Mouse (Mus musculus) limb, embryonic 11.5 days (tissue): ENCODE results near the gene Zdhhc22. TPM values are rescaled to one million over a fixed set of nuclear protein-coding genes. Genes with fewer than 3 reads are reported as not detected.

Source experiments
- ATAC-seq: fragments of 200-750 bp; cut with Nextera tagmentation; 2 replicates; pipeline ENCODE4 v1.8.0; 2017; ENCODE audit warnings: low read depth; ENCODE audit not compliant: insufficient number of reproducible peaks, low FRiP score, low TSS enrichment
- DNase-seq: peaks from one replicate; pipeline ENCODE4 v3.0.0-alpha.2; 2015; ENCODE audit warnings: low spot score
- H3K27ac ChIP-seq: fragments of 300-500 bp; sonication (generic); replicated peaks from 2 replicates; pipeline ENCODE4 v1.5.1; 2014; ENCODE audit warnings: low read depth, mild to moderate bottlenecking, low read length
- H3K27me3 ChIP-seq: fragments of 300-500 bp; sonication (generic); 2 replicates; pipeline ENCODE4 v1.6.1; 2014; ENCODE audit warnings: mild to moderate bottlenecking, low read length, mixed read lengths; ENCODE audit not compliant: control insufficient read depth, insufficient read depth
- H3K36me3 ChIP-seq: fragments of 300-500 bp; sonication (generic); 2 replicates; pipeline ENCODE4 v1.6.1; 2014; ENCODE audit warnings: mild to moderate bottlenecking, low read length, moderate library complexity, mixed read lengths; ENCODE audit not compliant: control insufficient read depth, insufficient read depth
- H3K4me1 ChIP-seq: fragments of 300-500 bp; sonication (generic); 2 replicates; pipeline ENCODE4 v1.6.1; 2014; ENCODE audit warnings: low read length, mixed read lengths; ENCODE audit not compliant: control insufficient read depth, insufficient read depth
- H3K4me2 ChIP-seq: fragments of 300-500 bp; sonication (generic); 2 replicates; pipeline ENCODE4 v1.6.1; 2014; ENCODE audit warnings: low read depth, mild to moderate bottlenecking, moderate library complexity; ENCODE audit not compliant: severe bottlenecking
- H3K4me3 ChIP-seq: fragments of 300-500 bp; sonication (generic); 2 replicates; pipeline ENCODE4 v1.5.1; 2014; ENCODE audit warnings: low read depth, low read length
- H3K9ac ChIP-seq: fragments of 300-500 bp; sonication (generic); 2 replicates; pipeline ENCODE4 v1.6.1; 2014; ENCODE audit warnings: mild to moderate bottlenecking, low read length
- H3K9me3 ChIP-seq: fragments of 300-500 bp; sonication (generic); 2 replicates; pipeline ENCODE4 v1.6.1; 2016; ENCODE audit warnings: low read length; ENCODE audit not compliant: control insufficient read depth
- WGBS: fragments of 180-500 bp; shearing (Covaris S2); extraction: QIAGEN DNeasy Blood & Tissue Kit; methylation state at CpG from one replicate; pipeline ENCODE4 v1.1.7; 2014; 5-methylcytosine and 5-hydroxymethylcytosine counted together
- polyA plus RNA-seq: library from polyadenylated mRNA; unstranded; fragments of >200 nt; fragmentation: Nextera tagmentation; extraction: Ambion mirVana; gene quantifications from 2 replicates; pipeline ENCODE4 v1.2.1, GENCODE M21; 2014

Zdhhc22 gene
- polyA plus RNA-seq, 1 experiment from 2014 or later, result 0.05 TPM

DNA sequence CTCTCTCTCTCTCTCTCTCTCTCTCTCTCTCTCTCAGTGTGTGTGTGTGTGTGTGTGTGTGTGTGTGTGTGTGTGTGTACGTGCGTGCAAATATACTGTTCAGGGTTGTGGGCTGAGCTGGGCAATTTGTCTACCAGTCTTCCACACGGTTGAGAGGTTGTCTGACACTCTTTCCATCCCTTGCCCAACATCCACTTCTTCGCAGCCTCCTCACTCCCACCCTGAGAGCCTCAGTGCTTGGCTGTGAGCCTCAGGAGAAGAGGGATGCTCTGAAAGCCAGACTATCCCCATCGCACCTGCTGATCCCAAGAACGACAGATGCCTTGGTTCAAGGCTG lies 10.6 kb upstream of the Zdhhc22 start:
- Histone ChIP-seq H3K4me3 (no peak overlapping the region), H3K27ac (no peak overlapping the region), H3K27me3 (no peaks in the 10 kb centered on the region), H3K4me2 (no peak overlapping the region), H3K9me3 (no peaks in the 10 kb centered on the region), H3K9ac (no peak overlapping the region), H3K4me1 (no peaks in the 10 kb centered on the region), H3K36me3 (no peaks in the 10 kb centered on the region)
- ATAC-seq, result no peak
- 49% methylated on average over 6 of the region's 6 CpGs for WGBS
- DNase-seq, result no peak

- H3K4me1 ChIP-seq, result no peaks in the 10 kb centered on the region
These were observed 10.1 kb upstream of the Zdhhc22 start for GRCm38 (mm10) chr12:87000151-87000839.

DNA sequence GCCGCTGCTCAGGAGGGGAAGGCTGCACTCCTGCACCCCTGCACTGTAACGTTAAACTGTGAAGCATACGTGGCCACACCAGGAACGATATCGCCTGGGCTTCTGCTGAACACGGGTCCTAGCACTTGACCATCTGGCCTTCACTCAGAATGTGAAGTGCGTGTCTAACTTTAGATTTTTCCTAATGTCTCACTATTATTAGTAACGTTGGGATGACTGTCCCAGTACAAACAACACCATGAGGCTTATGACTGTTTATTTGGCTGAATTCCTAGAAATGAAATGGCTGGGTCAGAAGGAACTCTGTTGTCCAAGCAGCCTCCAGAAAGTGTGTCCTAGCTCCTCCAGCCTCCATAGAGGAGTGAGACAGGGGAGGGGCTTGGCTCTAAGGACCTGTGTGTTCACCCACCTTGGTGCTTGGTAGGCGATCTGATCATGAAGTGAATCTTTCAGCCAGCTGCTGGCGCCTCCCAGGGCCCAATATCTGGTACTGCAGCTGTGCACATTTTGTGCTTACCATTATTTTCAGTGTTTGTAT lies 9.1 kb upstream of the Zdhhc22 start:
- Histone ChIP-seq H3K9ac (no peak overlapping the region), H3K36me3 (no peaks in the 10 kb centered on the region), H3K4me3 (no peak overlapping the region), H3K4me1 (no peaks in the 10 kb centered on the region), H3K27me3 (no peaks in the 10 kb centered on the region), H3K4me2 (no peak overlapping the region), H3K9me3 (no peaks in the 10 kb centered on the region), H3K27ac (no peak overlapping the region)
- ATAC-seq (no peak), DNase-seq (no peak)
- 75% methylated on average over 10 of the region's 10 CpGs for WGBS

More at GRCm38 (mm10) chr12:87000151-87000839, 10.1 kb upstream of the Zdhhc22 start:
- no peaks in the 10 kb centered on the region for H3K36me3 ChIP-seq
- H3K4me3 ChIP-seq, result no peak overlapping the region
- DNase-seq (no peak), ATAC-seq (no peak)
- H3K9me3 ChIP-seq, result no peaks in the 10 kb centered on the region
- H3K9ac ChIP-seq, result no peak overlapping the region
- no peak overlapping the region for H3K4me2 ChIP-seq
- no peaks in the 10 kb centered on the region for H3K27me3 ChIP-seq
- WGBS, result 65% methylated on average over 5 of the region's 5 CpGs
- no peak overlapping the region for H3K27ac ChIP-seq

DNA sequence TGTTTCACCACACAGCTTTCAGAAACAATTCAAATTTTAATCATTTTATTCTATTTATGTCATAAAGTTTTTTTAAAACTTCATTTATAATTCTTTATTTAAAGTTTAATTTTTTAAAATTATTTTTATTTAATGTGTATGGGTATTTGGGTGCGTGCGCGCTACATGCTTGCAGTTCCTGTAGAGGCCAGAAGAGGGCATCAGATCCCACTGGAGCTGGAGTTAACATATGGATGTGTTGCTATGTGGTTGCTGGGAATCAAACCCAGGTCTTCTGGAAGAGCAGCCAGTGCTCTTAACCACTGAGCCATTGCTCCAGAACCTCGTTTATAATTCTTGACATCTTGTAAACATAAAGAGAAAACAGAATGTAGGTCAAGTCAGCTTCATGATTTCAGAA lies 8.5 kb upstream of the Zdhhc22 start:
- 84% methylated on average over 4 of the region's 4 CpGs for WGBS
- Histone ChIP-seq H3K4me1 (no peaks in the 10 kb centered on the region), H3K4me3 (no peak overlapping the region), H3K9me3 (no peaks in the 10 kb centered on the region), H3K9ac (no peak overlapping the region), H3K4me2 (no peak overlapping the region), H3K27me3 (no peaks in the 10 kb centered on the region), H3K27ac (no peak overlapping the region), H3K36me3 (no peaks in the 10 kb centered on the region)
- DNase-seq, result no peak
- ATAC-seq, result no peak

DNA sequence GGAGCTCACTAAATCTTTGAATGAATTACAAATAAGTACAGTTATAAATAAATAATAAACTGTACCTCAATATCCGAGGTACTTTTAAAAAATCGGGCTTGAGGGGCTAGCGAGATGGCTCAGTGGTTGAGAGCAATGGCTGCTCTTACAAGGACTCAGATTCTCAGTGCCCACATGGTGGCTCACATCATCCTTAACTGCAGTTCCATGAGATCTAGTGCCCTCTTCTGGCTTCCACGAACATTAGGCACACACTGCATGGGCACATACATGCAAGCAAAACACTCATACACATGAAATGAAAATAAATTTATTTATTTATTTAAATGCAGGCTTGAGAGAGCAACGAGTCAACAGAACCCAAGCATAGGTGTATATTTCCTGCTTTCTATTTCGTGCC lies 5.7 kb upstream of the Zdhhc22 start:
- H3K36me3 ChIP-seq, result no peaks in the 10 kb centered on the region
- H3K4me1 ChIP-seq, result no peaks in the 10 kb centered on the region
- H3K9ac ChIP-seq, result no peak overlapping the region
- no peak overlapping the region for H3K4me3 ChIP-seq
- WGBS, result 77% methylated on average over 6 of the region's 6 CpGs
- ATAC-seq (no peak), DNase-seq (no peak)
- H3K27ac ChIP-seq, result no peak overlapping the region
- H3K9me3 ChIP-seq, result no peaks in the 10 kb centered on the region
- peaks cover 13% of the 10 kb centered on the region for H3K27me3 ChIP-seq
- no peak overlapping the region for H3K4me2 ChIP-seq

DNA sequence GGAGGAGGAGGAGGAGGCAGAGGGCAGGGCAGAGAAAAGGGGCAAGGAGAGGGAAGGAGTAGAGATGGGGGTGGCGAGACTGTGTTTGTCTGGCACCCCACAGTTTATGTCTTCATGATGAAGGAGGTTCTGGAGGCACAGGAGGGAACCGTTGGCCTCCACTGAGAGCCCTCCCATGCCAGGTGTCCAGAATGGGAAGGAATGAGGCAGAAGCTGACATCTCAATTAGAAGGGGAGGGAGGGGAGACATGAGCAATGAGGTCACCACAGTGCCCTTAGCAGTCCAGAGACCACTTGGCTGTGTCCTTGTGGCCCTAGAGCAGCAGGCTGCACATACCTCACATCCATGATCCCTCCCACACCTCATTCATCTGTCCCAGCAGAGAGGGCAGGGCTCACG lies 4.5 kb upstream of the Zdhhc22 start:
- Histone ChIP-seq H3K27me3 (peaks cover 24% of the 10 kb centered on the region), H3K4me2 (no peak overlapping the region), H3K9ac (no peak overlapping the region), H3K4me3 (no peak overlapping the region), H3K27ac (no peak overlapping the region), H3K4me1 (no peaks in the 10 kb centered on the region), H3K9me3 (no peaks in the 10 kb centered on the region), H3K36me3 (no peaks in the 10 kb centered on the region)
- WGBS, result 70% methylated on average over 3 of the region's 3 CpGs
- ATAC-seq (no peak), DNase-seq (no peak)

DNA sequence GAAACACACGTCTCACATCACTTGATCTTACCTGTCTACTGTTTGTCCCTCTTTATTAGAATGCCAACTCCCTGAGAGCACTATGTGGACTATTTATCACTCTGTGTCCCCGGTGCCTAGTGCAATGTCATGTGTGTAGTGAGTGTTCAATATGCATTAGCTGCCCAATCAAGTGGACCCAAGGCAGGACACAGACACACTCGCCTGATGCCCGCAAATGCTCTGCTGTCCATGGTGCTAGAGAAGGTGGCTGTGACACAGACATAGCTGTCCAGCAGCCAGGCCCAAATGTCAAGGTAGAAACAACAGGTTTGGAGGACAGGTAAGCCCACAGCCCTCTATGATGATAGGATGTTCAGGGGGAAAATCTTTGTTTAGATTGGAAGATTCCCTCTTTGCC lies 3.9 kb upstream of the Zdhhc22 start:
- ATAC-seq (no peak), DNase-seq (peak; percentile 55)
- no peak overlapping the region for H3K27ac ChIP-seq
- H3K36me3 ChIP-seq, result no peaks in the 10 kb centered on the region
- no peak overlapping the region for H3K4me3 ChIP-seq
- H3K27me3 ChIP-seq, result peaks cover 30% of the 10 kb centered on the region
- no peaks in the 10 kb centered on the region for H3K9me3 ChIP-seq
- H3K4me2 ChIP-seq, result no peak overlapping the region
- H3K9ac ChIP-seq, result no peak overlapping the region
- H3K4me1 ChIP-seq, result no peaks in the 10 kb centered on the region
- WGBS, result 39% methylated on average over 4 of the region's 4 CpGs

- H3K36me3 ChIP-seq, result no peaks in the 10 kb centered on the region
- H3K9me3 ChIP-seq, result no peaks in the 10 kb centered on the region
- no peak overlapping the region for H3K27ac ChIP-seq
- ATAC-seq (no peak), DNase-seq (no peak)
- no peak overlapping the region for H3K4me3 ChIP-seq
- peaks cover 51% of the 10 kb centered on the region for H3K27me3 ChIP-seq
- H3K4me1 ChIP-seq, result no peaks in the 10 kb centered on the region
- H3K4me2 ChIP-seq, result no peak overlapping the region
- no peak overlapping the region for H3K9ac ChIP-seq
- 48% methylated on average over 2 of the region's 2 CpGs for WGBS
These were observed 503 bp upstream of the Zdhhc22 start for GRCm38 (mm10) chr12:86990755-86991110.

DNA sequence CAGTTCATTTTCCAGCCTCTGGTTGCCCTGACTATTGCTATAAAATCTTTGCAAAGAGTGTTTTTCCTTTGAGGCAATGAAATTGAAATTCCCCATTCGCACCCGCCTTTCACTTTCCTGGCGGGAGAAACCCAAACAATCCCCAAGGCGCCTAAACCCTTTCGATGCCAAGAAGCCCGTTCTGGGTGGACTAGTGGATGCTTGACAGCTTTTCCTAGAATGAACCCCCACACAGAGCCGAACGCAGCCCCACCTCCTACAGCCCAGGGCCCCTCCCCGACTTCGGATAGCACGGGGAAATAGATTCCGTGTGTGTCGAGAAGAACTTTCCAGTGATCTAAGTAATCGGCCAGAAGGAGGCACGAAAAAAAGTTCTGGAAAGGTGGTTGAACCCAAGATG lies 852 bp downstream of the Zdhhc22 start:
- 7% methylated on average over 15 of the region's 15 CpGs for WGBS
- Histone ChIP-seq H3K36me3 (no peaks in the 10 kb centered on the region), H3K4me3 (no peak overlapping the region), H3K27ac (no peak overlapping the region), H3K9ac (no peak overlapping the region), H3K27me3 (peaks cover 51% of the 10 kb centered on the region), H3K4me2 (no peak overlapping the region; the same call in 1 of the 2 replicates), H3K4me1 (no peaks in the 10 kb centered on the region), H3K9me3 (no peaks in the 10 kb centered on the region)
- no peak for DNase-seq
- ATAC-seq, result no peak
